Mouse (Mus musculus): ENCODE measurements around the gene Mfng. TPM values are rescaled to one million over a fixed set of nuclear protein-coding genes. Genes with fewer than 3 reads are reported as not detected.

Gene Mfng
- polyA plus RNA-seq, 1 experiment from 2014 or later: 138 TPM

GRCm38 (mm10) chr15:78786411-78786818, 13.1 kb upstream of the Mfng start:
- Histone ChIP-seq H3K27ac (no peak overlapping the region), H3K27me3 (no peaks in the 10 kb centered on the region), H3K9me3 (replicated peaks) (no peaks in the 10 kb centered on the region), H3K36me3 (ENCODE audit: poor library complexity, severe bottlenecking) (no peaks in the 10 kb centered on the region), H3K4me1 (peaks cover 13% of the 10 kb centered on the region), H3K4me2 (no peak overlapping the region), H3K9ac (no peak overlapping the region), H3K4me3 (no peak overlapping the region)
- ATAC-seq: no peak
- WGBS: 79% methylated on average over 9 of the region's 9 CpGs

GRCm38 (mm10) chr15:78785961-78786360, 12.7 kb upstream of the Mfng start:
- no peak overlapping the region for H3K9ac ChIP-seq
- WGBS: 15% methylated on average over 7 of the region's 7 CpGs
- H3K4me1 ChIP-seq: peaks cover 14% of the 10 kb centered on the region
- no peak overlapping the region for H3K4me2 ChIP-seq
- H3K27ac ChIP-seq: no peak overlapping the region
- no peak overlapping the region for H3K4me3 ChIP-seq
- H3K27me3 ChIP-seq: no peaks in the 10 kb centered on the region
- H3K36me3 ChIP-seq (ENCODE audit: poor library complexity, severe bottlenecking): no peaks in the 10 kb centered on the region
- no peak; the same call in 1 of the 2 replicates for ATAC-seq
- no peaks in the 10 kb centered on the region for H3K9me3 ChIP-seq (replicated peaks)

GRCm38 (mm10) chr15:78785258-78785657, 12.0 kb upstream of the Mfng start:
- no peak for ATAC-seq
- no peaks in the 10 kb centered on the region for H3K36me3 ChIP-seq (ENCODE audit: poor library complexity, severe bottlenecking)
- peaks cover 14% of the 10 kb centered on the region for H3K4me1 ChIP-seq
- H3K27me3 ChIP-seq: no peaks in the 10 kb centered on the region
- no peaks in the 10 kb centered on the region for H3K9me3 ChIP-seq (replicated peaks)
- no peak overlapping the region for H3K9ac ChIP-seq
- no peak overlapping the region for H3K27ac ChIP-seq
- 93% methylated on average over 7 of the region's 7 CpGs for WGBS
- no peak overlapping the region for H3K4me3 ChIP-seq
- H3K4me2 ChIP-seq: no peak overlapping the region

GRCm38 (mm10) chr15:78784520-78784919, 11.2 kb upstream of the Mfng start:
- no peak overlapping the region for H3K9ac ChIP-seq

GRCm38 (mm10) chr15:78782348-78783103, 9.3 kb upstream of the Mfng start:
- H3K27ac ChIP-seq: no peak overlapping the region
- no peak overlapping the region for H3K9ac ChIP-seq
- H3K4me3 ChIP-seq: no peak overlapping the region
- ATAC-seq: no peak
- WGBS: 74% methylated on average over 14 of the region's 14 CpGs
- H3K4me1 ChIP-seq: peaks cover 14% of the 10 kb centered on the region
- no peaks in the 10 kb centered on the region for H3K36me3 ChIP-seq (ENCODE audit: poor library complexity, severe bottlenecking)
- H3K27me3 ChIP-seq: no peaks in the 10 kb centered on the region
- H3K4me2 ChIP-seq: no peak overlapping the region
- no peaks in the 10 kb centered on the region for H3K9me3 ChIP-seq (replicated peaks)

More at GRCm38 (mm10) chr15:78784520-78784919, 11.2 kb upstream of the Mfng start:
- Histone ChIP-seq H3K9me3 (replicated peaks) (no peaks in the 10 kb centered on the region), H3K27me3 (no peaks in the 10 kb centered on the region), H3K27ac (no peak overlapping the region), H3K4me3 (no peak overlapping the region), H3K36me3 (ENCODE audit: poor library complexity, severe bottlenecking) (no peaks in the 10 kb centered on the region), H3K4me2 (no peak overlapping the region), H3K4me1 (peaks cover 14% of the 10 kb centered on the region)
- ATAC-seq: no peak
- WGBS: 70% methylated on average over 5 of the region's 5 CpGs

GRCm38 (mm10) chr15:78780908-78781307, 7.6 kb upstream of the Mfng start:
- ATAC-seq: no peak
- WGBS: 83% methylated on average over 7 of the region's 7 CpGs
- Histone ChIP-seq H3K4me2 (no peak overlapping the region), H3K9me3 (replicated peaks) (no peaks in the 10 kb centered on the region), H3K36me3 (ENCODE audit: poor library complexity, severe bottlenecking) (no peaks in the 10 kb centered on the region), H3K27me3 (no peaks in the 10 kb centered on the region), H3K4me3 (no peak overlapping the region), H3K9ac (no peak overlapping the region), H3K4me1 (peaks cover 10% of the 10 kb centered on the region), H3K27ac (no peak overlapping the region)

- no peaks in the 10 kb centered on the region for H3K9me3 ChIP-seq (replicated peaks)
- 92% methylated on average over 14 of the region's 14 CpGs for WGBS
- H3K9ac ChIP-seq: no peak overlapping the region
- no peak for ATAC-seq
- peaks cover 6% of the 10 kb centered on the region; the same call in 1 of the 2 replicates for H3K4me1 ChIP-seq
- no peaks in the 10 kb centered on the region for H3K27me3 ChIP-seq
- H3K4me2 ChIP-seq: no peak overlapping the region
- H3K36me3 ChIP-seq (ENCODE audit: poor library complexity, severe bottlenecking): no peaks in the 10 kb centered on the region
- no peak overlapping the region for H3K4me3 ChIP-seq
- no peak overlapping the region for H3K27ac ChIP-seq
Observed at GRCm38 (mm10) chr15:78780359-78780758, 7.1 kb upstream of the Mfng start.

GRCm38 (mm10) chr15:78779690-78780089, 6.4 kb upstream of the Mfng start:
- H3K9ac ChIP-seq: no peak overlapping the region
- H3K4me3 ChIP-seq: no peak overlapping the region
- H3K4me1 ChIP-seq: peaks cover 6% of the 10 kb centered on the region; the same call in 1 of the 2 replicates
- 87% methylated on average over 5 of the region's 5 CpGs for WGBS
- H3K27ac ChIP-seq: no peak overlapping the region
- no peak overlapping the region for H3K4me2 ChIP-seq
- no peaks in the 10 kb centered on the region for H3K36me3 ChIP-seq (ENCODE audit: poor library complexity, severe bottlenecking)
- H3K9me3 ChIP-seq (replicated peaks): no peaks in the 10 kb centered on the region
- no peak for ATAC-seq
- no peaks in the 10 kb centered on the region for H3K27me3 ChIP-seq

- H3K9ac ChIP-seq: no peak overlapping the region
- H3K4me1 ChIP-seq: peaks cover 9% of the 10 kb centered on the region; the same call in 1 of the 2 replicates
- no peak overlapping the region for H3K27ac ChIP-seq
- H3K9me3 ChIP-seq (replicated peaks): no peaks in the 10 kb centered on the region
- 75% methylated on average over 8 of the region's 8 CpGs for WGBS
- H3K27me3 ChIP-seq: no peaks in the 10 kb centered on the region
- ATAC-seq: no peak
- H3K4me2 ChIP-seq: no peak overlapping the region
- no peaks in the 10 kb centered on the region for H3K36me3 ChIP-seq (ENCODE audit: poor library complexity, severe bottlenecking)
- no peak overlapping the region for H3K4me3 ChIP-seq
Observed at GRCm38 (mm10) chr15:78779253-78779652, 6.0 kb upstream of the Mfng start.

- Histone ChIP-seq H3K27me3 (no peaks in the 10 kb centered on the region), H3K4me1 (peaks cover 18% of the 10 kb centered on the region), H3K4me2 (no peak overlapping the region), H3K36me3 (ENCODE audit: poor library complexity, severe bottlenecking) (no peaks in the 10 kb centered on the region), H3K9me3 (replicated peaks) (no peaks in the 10 kb centered on the region), H3K9ac (no peak overlapping the region), H3K4me3 (no peak overlapping the region), H3K27ac (peak overlapping the region; percentile 73; the same call in 1 of the 2 replicates)
- ATAC-seq: no peak; the same call in 1 of the 2 replicates
- WGBS: 50% methylated on average over 14 of the region's 15 CpGs
Observed at GRCm38 (mm10) chr15:78778077-78778870, 5.0 kb upstream of the Mfng start.

- Histone ChIP-seq H3K4me2 (peak overlapping the region; percentile 76), H3K9me3 (replicated peaks) (no peaks in the 10 kb centered on the region), H3K36me3 (ENCODE audit: poor library complexity, severe bottlenecking) (peaks cover 11% of the 10 kb centered on the region; the same call in 1 of the 2 replicates), H3K9ac (peak overlapping the region; percentile 73), H3K27ac (peak overlapping the region; percentile 98), H3K4me3 (peak overlapping the region; percentile 47), H3K27me3 (no peaks in the 10 kb centered on the region), H3K4me1 (peaks cover 61% of the 10 kb centered on the region)
- 36% methylated on average over 14 of the region's 14 CpGs for WGBS
- no peak for ATAC-seq
Observed at GRCm38 (mm10) chr15:78772856-78773255, 419 bp downstream of the Mfng start.

- ATAC-seq: no peak
- H3K9me3 ChIP-seq (replicated peaks): no peaks in the 10 kb centered on the region
- H3K4me2 ChIP-seq: peak overlapping the region; percentile 76
- H3K36me3 ChIP-seq (ENCODE audit: poor library complexity, severe bottlenecking): peaks cover 14% of the 10 kb centered on the region
- peak overlapping the region; percentile 98 for H3K27ac ChIP-seq
- 43% methylated on average over 4 of the region's 4 CpGs for WGBS
- peak overlapping the region; percentile 47 for H3K4me3 ChIP-seq
- H3K4me1 ChIP-seq: peaks cover 65% of the 10 kb centered on the region
- peak overlapping the region; percentile 73 for H3K9ac ChIP-seq
- no peaks in the 10 kb centered on the region for H3K27me3 ChIP-seq
Observed at GRCm38 (mm10) chr15:78772368-78772763, 909 bp downstream of the Mfng start.

All from forebrain, embryonic 13.5 days (tissue).